Mouse (Mus musculus) brain, embryonic 14.5 days (tissue): Measurements from ENCODE around the gene Mien1.

Experiments
- CTCF ChIP-seq: fragments of 200-500 bp; IDR thresholded peaks from 2 replicates; pipeline ENCODE4 v1.5.1; 2012; ENCODE audit warnings: inconsistent platforms, mild to moderate bottlenecking, moderate library complexity, borderline replicate concordance; ENCODE audit not compliant: insufficient read depth, insufficient read length; ENCODE audit errors: extremely low read depth
- POLR2A ChIP-seq: fragments of 200-500 bp; IDR thresholded peaks from 2 replicates; pipeline ENCODE4 v1.6.1; 2012; ENCODE audit warnings: mild to moderate bottlenecking, inconsistent platforms, borderline replicate concordance; ENCODE audit not compliant: poor library complexity, insufficient read depth, insufficient read length, severe bottlenecking; ENCODE audit errors: extremely low read depth

DNA sequence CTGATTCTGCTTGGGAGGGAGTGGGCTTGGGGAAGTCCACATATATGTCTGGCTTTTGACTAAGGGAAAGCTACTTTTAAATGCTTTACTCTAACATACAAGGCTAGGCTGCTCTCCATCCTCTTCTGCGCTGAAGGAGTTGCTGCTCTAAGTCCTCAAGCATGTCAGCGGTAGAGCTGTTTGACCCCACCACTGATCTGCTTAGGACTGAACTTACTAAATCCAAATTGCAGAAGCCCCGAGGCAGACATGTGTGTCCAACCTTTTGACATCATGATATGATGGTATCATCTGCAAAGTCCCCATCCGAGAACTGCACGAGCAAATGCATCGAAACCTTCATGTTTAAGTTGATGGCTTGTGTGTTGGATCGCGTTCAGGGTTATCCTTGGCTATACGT, 21.1 kb upstream of the Mien1 start:
- TF ChIP-seq POLR2A (no peak), CTCF (no peak)
